Mouse (Mus musculus) limb, embryonic 14.5 days (tissue): ENCODE results near the gene Chid1. TPM values are rescaled to one million over a fixed set of nuclear protein-coding genes. Genes with fewer than 3 reads are reported as not detected.

ENCODE experiments used
- ATAC-seq: fragments of 200-750 bp; cut with Nextera tagmentation; 2 replicates; pipeline ENCODE4 v1.8.0; 2017; ENCODE audit warnings: low read depth, moderate number of reproducible peaks, moderate TSS enrichment; ENCODE audit not compliant: low FRiP score
- DNase-seq: peaks from one replicate; pipeline ENCODE4 v3.0.0-alpha.2; 2015; ENCODE audit warnings: low spot score
- H3K27ac ChIP-seq: fragments of 300-500 bp; sonication (generic); replicated peaks from 2 replicates; pipeline ENCODE4 v1.5.1; 2014; ENCODE audit warnings: low read depth, mild to moderate bottlenecking, low read length, moderate library complexity, mixed read lengths
- H3K27me3 ChIP-seq: fragments of 300-500 bp; sonication (generic); 2 replicates; pipeline ENCODE4 v1.6.1; 2014; ENCODE audit warnings: low read length, mixed read lengths; ENCODE audit not compliant: control insufficient read depth, insufficient read depth
- H3K36me3 ChIP-seq: fragments of 300-500 bp; sonication (generic); 2 replicates; pipeline ENCODE4 v1.6.1; 2014; ENCODE audit warnings: mild to moderate bottlenecking, low read length, moderate library complexity, mixed read lengths; ENCODE audit not compliant: control insufficient read depth, insufficient read depth
- H3K4me1 ChIP-seq: fragments of 300-500 bp; sonication (generic); 2 replicates; pipeline ENCODE4 v1.6.1; 2014; ENCODE audit warnings: antibody characterized with exemption, low read length, mixed read lengths; ENCODE audit not compliant: control insufficient read depth, insufficient read depth
- H3K4me2 ChIP-seq: fragments of 300-500 bp; sonication (generic); replicated peaks from 2 replicates; pipeline ENCODE4 v1.6.1; 2014; ENCODE audit warnings: low read depth, mild to moderate bottlenecking, low read length, moderate library complexity; ENCODE audit not compliant: severe bottlenecking
- H3K4me3 ChIP-seq: fragments of 300-500 bp; sonication (generic); replicated peaks from 2 replicates; pipeline ENCODE4 v1.5.1; 2014; ENCODE audit warnings: low read length
- H3K9ac ChIP-seq: fragments of 300-500 bp; sonication (generic); 2 replicates; pipeline ENCODE4 v1.6.1; 2014; ENCODE audit warnings: mild to moderate bottlenecking, low read depth, low read length, moderate library complexity; ENCODE audit not compliant: severe bottlenecking
- H3K9me3 ChIP-seq: fragments of 300-500 bp; sonication (generic); 2 replicates; pipeline ENCODE4 v1.6.1; 2016; ENCODE audit warnings: low read length; ENCODE audit not compliant: control insufficient read depth
- POLR2A ChIP-seq: fragments of 200-500 bp; IDR thresholded peaks from 2 replicates; pipeline ENCODE4 v1.8.0; 2012; ENCODE audit warnings: inconsistent platforms, mild to moderate bottlenecking, moderate library complexity, borderline replicate concordance; ENCODE audit not compliant: insufficient read depth, insufficient read length; ENCODE audit errors: extremely low read depth
- WGBS: fragments of 180-500 bp; shearing (Covaris S2); extraction: QIAGEN DNeasy Blood & Tissue Kit; methylation state at CpG from one replicate; pipeline ENCODE4 v1.1.7; 2014; 5-methylcytosine and 5-hydroxymethylcytosine counted together
- polyA plus RNA-seq, 2 experiments: library from polyadenylated mRNA; depleted of rRNA in 1 of 2; stranded (reverse) in 1 of 2; unstranded in 1 of 2; fragments of >200 nt; fragmentation: Nextera tagmentation in 1 of 2; extraction: Ambion mirVana in 1 of 2; gene quantifications; 2 replicates each; pipeline versions ENCODE4 v1.2.1 to v1.2.3; 2012 to 2014

The Chid1 gene
- polyA plus RNA-seq, 2 experiments: 41.8 to 43.5 TPM

GRCm38 (mm10) chr7:141518926-141519325, 20.7 kb downstream of the Chid1 start:
- no peak for TF ChIP-seq POLR2A
- no peaks in the 10 kb centered on the region for H3K27me3 ChIP-seq
- H3K4me3 ChIP-seq: no peak overlapping the region
- no peak overlapping the region for H3K9ac ChIP-seq
- no peak overlapping the region for H3K4me2 ChIP-seq
- no peak for DNase-seq
- no peaks in the 10 kb centered on the region for H3K9me3 ChIP-seq
- H3K4me1 ChIP-seq: no peaks in the 10 kb centered on the region
- 65% methylated on average over 3 of the region's 3 CpGs for WGBS
- ATAC-seq: no peak
- H3K27ac ChIP-seq: no peak overlapping the region
- H3K36me3 ChIP-seq: peaks cover 35% of the 10 kb centered on the region

- Histone ChIP-seq H3K36me3 (peaks cover 40% of the 10 kb centered on the region), H3K4me1 (no peaks in the 10 kb centered on the region), H3K4me3 (no peak overlapping the region), H3K27me3 (no peaks in the 10 kb centered on the region), H3K9me3 (no peaks in the 10 kb centered on the region), H3K27ac (no peak overlapping the region), H3K4me2 (no peak overlapping the region), H3K9ac (no peak overlapping the region)
- WGBS: 73% methylated on average over 5 of the region's 5 CpGs
- no peak for ATAC-seq
- TF ChIP-seq POLR2A: no peak
- no peak for DNase-seq
Observed at GRCm38 (mm10) chr7:141518296-141518695, 21.4 kb downstream of the Chid1 start.

GRCm38 (mm10) chr7:141517638-141518037, 22.0 kb downstream of the Chid1 start:
- Histone ChIP-seq H3K36me3 (peaks cover 47% of the 10 kb centered on the region), H3K9ac (no peak overlapping the region), H3K27ac (no peak overlapping the region), H3K9me3 (no peaks in the 10 kb centered on the region), H3K4me1 (no peaks in the 10 kb centered on the region), H3K4me3 (no peak overlapping the region), H3K4me2 (no peak overlapping the region), H3K27me3 (no peaks in the 10 kb centered on the region)
- DNase-seq: no peak
- TF ChIP-seq POLR2A: no peak
- no peak for ATAC-seq
- 89% methylated on average over 4 of the region's 4 CpGs for WGBS

GRCm38 (mm10) chr7:141510681-141511191, 28.9 kb downstream of the Chid1 start:
- Histone ChIP-seq H3K9ac (no peak overlapping the region), H3K27ac (no peak overlapping the region), H3K9me3 (no peaks in the 10 kb centered on the region), H3K36me3 (peaks cover 34% of the 10 kb centered on the region), H3K4me2 (no peak overlapping the region), H3K4me1 (no peaks in the 10 kb centered on the region), H3K27me3 (no peaks in the 10 kb centered on the region), H3K4me3 (no peak overlapping the region)
- ATAC-seq (peak; percentile 26; the same call in 1 of the 2 replicates), DNase-seq (no peak)
- TF ChIP-seq POLR2A: no peak
- WGBS: 69% methylated on average over 8 of the region's 8 CpGs

- no peaks in the 10 kb centered on the region for H3K9me3 ChIP-seq
- no peaks in the 10 kb centered on the region for H3K27me3 ChIP-seq
- no peak overlapping the region for H3K9ac ChIP-seq
- H3K4me1 ChIP-seq: no peaks in the 10 kb centered on the region
- no peak overlapping the region for H3K4me3 ChIP-seq
- no peak for DNase-seq
- no peak for ATAC-seq
- TF ChIP-seq POLR2A: no peak
- no peak overlapping the region for H3K27ac ChIP-seq
- no peak overlapping the region for H3K4me2 ChIP-seq
- peaks cover 31% of the 10 kb centered on the region for H3K36me3 ChIP-seq
- WGBS: 94% methylated on average over 5 of the region's 5 CpGs
Observed at GRCm38 (mm10) chr7:141510196-141510595, 29.5 kb downstream of the Chid1 start.

- TF ChIP-seq POLR2A: no peak
- Histone ChIP-seq H3K9ac (no peak overlapping the region), H3K27ac (no peak overlapping the region), H3K4me2 (no peak overlapping the region), H3K36me3 (peaks cover 19% of the 10 kb centered on the region), H3K27me3 (no peaks in the 10 kb centered on the region), H3K4me3 (no peak overlapping the region), H3K4me1 (no peaks in the 10 kb centered on the region), H3K9me3 (no peaks in the 10 kb centered on the region)
- no peak for DNase-seq
- ATAC-seq: no peak
Observed at GRCm38 (mm10) chr7:141508160-141508559, 31.5 kb downstream of the Chid1 start.
